Mouse (Mus musculus) cerebellum, postnatal 36 days (tissue): ENCODE data around the gene Zmynd8.

Experiments
- DNase-seq, 2 experiments: peaks; one replicate each; pipeline ENCODE4 v3.0.0; 2021 to 2022; ENCODE audit warnings: mixed read lengths in 2 of 2

The Zmynd8 gene

DNA sequence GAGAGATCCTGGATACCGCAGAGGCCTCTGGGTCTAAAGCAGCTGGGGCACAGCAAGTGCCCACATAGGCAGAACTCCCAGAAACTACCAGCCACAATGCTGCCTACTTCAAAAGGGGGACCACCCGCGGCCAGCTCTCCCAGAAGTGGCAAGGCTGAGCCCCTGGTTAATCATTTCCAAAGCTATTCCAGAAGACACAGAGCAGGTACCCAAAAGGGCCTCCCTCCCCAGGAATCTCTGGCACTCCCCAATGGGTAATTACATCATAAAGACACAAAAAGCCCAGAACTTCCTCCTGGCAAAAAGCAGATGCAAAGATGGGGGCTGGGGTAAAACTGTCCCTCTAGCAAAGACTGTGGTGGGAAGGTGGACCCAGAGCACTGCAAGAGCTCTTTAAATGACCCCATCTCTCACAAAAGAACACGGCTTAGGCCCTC, 41.4 kb downstream of the Zmynd8 start:
- peak in 1 of 2 experiments; percentile 34 for DNase-seq

DNA sequence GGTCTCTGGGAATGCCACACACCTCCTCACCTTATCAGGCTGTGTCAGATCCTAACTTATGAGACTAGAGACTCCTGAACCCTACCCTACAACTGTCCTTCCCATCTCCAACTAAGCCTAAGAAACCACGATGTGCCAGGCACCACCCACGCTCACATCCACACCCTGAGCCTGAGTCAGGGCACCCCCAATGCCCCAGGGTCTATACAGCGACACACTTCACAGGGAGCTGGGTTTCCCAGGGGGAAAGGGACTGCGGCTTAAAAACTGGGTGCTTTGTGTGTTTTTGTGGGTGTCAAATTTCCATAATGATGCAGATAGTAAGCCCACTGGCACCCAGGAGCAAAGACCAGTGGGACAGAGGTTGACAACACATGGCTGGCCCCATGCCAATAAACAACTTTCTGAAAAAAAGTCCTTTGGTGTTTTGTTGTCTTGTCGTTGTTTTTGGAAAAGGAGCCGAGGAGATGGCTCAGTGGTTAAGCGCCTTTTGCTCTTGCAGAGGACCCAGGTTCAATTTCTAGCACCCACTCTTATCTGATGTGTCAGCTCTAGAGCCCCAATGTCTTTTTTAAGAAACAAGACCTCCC, 42.1 kb downstream of the Zmynd8 start:
- DNase-seq = peak in 1 of 2 experiments; percentile 22

- DNase-seq = peak in 1 of 2 experiments; percentile 42
Measured at GRCm38 (mm10) chr2:165855641-165856301, 43.0 kb downstream of the Zmynd8 start.

DNA sequence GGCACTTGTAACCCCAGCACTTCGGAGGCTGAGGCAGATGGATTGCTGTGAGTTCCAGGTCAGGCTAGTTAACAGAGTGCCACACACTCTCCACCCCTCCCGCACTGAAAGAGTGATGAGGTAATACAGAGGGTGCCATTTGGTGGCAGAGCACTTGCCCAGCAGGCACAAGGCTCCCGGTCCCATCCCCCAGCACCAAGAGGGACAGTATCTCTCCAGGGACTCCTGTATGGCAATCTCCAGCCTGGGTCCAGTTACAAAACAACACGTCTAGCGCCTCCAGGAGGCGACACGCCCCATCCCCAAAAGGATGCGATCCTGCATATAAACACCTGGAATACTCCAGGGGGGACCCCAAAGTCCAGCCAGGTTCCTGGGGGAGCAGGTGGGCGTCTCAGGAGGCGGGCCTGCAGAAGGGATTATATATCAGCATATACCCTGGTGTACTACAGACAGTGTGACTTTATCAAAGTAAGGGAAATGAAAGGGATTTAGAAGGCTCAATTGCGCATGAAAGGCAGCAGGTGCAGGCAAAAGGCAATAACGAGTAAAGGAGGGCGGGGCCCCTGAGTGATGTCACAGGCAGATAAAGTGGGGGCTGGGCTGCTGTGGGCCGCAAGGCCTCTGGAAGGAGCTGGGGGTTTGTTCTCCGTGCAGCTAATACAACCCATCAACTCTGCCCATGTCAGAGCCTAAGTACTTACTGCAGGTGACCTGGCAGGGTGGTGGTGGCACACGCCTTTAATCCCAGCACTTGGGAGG, 44.4 kb downstream of the Zmynd8 start:
- peak; percentile 62 to 71 for DNase-seq

DNA sequence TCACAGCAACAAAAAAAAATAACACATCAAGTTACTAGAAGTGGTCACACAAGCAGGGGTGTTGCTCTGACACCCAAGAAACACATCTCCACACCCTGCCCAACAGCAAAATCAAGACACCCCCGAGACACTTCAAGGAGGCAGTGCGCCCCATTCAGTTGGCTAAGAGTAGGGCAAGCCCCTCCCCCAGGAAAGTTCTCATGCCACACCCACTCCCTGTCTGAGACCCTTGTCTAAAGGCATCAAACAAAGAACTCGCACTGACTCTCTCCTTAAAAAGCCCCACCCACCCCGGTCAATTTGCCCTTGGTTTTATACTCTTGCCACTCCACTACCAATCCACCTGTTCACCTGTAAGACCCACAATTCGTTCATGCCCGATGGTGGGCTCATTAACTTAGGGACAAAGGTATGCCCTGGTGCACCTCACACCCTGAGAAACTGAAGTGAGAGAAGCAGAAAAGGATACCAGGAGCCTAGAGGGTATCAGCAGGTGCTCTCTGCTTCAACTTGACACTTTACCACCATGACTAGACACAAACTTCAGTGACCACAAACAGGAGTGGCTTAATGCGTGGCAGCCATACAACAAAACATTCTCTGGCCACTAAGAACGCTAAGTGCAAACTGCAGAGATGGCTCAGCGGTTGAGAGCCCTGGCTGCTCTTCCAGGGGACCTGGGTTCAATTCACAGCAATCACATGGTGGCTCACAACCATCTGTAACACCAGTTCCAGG, 45.8 kb downstream of the Zmynd8 start:
- DNase-seq = peak in 1 of 2 experiments; percentile 7

- DNase-seq = peak in 1 of 2 experiments; percentile 31
Measured at GRCm38 (mm10) chr2:165852453-165852852, 46.4 kb downstream of the Zmynd8 start.

GRCm38 (mm10) chr2:165851811-165852415, 46.9 kb downstream of the Zmynd8 start:
- DNase-seq = peak; percentile 61 to 69

- no peak for DNase-seq
Measured at GRCm38 (mm10) chr2:165850826-165851225, 48.0 kb downstream of the Zmynd8 start.

GRCm38 (mm10) chr2:165849129-165849528, 49.7 kb downstream of the Zmynd8 start:
- peak; percentile 67 to 71 for DNase-seq

DNA sequence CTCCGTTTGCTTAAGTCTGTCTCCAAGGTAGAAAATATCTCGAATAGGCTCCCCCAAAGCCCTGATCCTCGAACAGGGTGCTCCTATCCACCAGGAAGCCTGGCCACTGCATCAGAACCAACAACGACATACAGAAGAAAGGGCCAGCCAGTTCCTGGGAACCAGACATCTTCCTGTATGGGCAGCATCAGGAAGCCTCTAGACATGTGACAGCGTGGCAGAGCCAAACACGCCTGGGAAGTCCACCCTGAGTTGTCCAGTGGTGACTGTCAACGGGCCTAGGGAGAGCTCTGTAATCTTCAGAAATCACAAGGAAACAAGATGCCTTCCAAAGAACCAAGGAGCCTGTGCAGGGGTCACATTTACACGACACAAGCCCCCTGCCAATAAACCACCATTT, 52.0 kb downstream of the Zmynd8 start:
- DNase-seq = no peak

GRCm38 (mm10) chr2:165845490-165845889, 53.3 kb downstream of the Zmynd8 start:
- DNase-seq = peak; percentile 78 to 79

DNA sequence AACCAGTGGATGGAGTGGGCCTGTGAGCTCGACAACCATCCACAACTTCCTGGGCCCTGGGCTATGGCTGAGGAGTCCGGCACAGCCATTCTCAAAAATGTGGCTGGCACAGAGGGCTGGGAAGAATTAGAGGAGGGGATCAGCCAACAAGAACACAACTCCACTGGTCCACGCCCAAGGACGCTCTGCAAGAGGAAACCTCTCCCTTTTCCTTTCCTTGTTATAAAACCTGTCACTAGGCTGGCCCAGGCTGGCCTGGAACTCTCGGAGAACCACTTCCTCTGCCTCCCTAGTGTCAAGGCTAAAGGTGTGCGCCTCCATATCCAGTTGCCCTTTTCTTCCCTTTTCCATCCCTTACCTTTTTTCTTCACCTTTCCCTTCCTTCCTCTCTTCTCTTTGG, 55.5 kb downstream of the Zmynd8 start:
- DNase-seq = no peak

GRCm38 (mm10) chr2:165842241-165842640, 56.6 kb downstream of the Zmynd8 start:
- DNase-seq = no peak

GRCm38 (mm10) chr2:165841805-165842204, 57.0 kb downstream of the Zmynd8 start:
- DNase-seq = no peak

DNA sequence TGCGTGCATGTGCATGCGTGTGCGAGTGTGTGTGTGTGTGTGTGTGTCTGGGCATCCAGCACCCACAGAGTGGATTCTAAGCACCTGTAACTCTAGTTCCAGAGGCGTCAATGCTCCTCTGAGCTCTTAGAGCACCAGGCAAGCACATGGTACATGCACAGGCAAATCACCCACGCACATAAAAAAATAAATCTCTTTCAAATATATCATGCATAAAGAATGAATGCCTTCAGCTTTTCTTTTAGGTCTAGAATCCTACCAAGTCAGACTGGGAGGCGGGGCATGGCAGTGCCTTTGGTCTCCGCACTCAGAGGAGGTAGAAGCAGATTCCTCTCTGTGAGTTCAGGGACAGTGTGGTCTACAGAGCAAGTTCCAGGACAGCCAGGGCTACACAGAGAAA, 58.0 kb downstream of the Zmynd8 start:
- no peak for DNase-seq

DNA sequence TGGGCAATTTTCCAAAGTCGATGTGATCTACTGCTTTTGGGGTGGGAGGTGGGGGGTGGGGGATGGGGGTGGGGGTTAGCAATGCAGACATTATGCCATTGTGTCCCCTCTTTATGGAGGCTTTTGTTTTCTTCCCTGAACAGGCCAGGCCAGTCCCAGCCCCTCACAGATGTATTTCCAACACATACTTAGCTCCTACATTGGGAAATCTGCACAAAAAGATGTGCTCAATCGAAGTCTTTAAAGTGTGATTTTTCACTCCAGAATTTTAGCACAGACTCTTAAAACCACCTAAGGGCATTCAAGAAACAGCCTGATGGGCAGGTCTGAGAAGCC, 59.5 kb downstream of the Zmynd8 start:
- DNase-seq = no peak

DNA sequence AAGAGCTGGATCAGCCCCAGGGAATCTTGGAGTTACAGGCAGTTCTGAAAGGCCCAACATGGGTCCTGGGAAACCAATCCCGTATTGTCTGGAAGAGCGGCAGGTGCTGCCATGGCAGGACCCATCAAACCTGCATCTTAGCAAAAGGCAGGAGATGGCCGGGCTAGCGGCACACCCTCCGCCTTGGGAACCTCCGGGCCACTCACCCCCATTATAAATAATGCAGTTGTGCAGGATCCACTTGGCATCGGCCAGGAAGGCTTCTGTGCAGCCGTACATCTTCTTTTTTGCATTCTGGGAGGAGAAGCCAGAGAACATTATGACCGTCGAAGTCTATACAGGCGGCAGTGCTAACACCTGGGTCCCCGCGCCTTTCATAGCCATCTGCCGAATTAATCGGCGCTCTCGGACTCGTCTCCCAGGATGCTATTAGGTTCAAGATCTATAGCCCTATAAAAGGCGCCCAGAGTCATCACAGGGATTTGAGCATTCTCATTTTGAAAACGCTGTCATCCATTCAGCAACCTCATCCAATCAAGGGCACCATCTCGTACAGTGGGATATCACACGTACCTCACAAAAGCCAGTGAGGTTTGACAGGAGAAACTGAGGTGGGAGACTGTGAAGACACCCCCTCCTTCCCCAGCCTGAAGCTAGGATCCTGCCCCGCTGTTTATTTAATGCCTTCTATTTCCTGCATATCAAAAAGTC, 60.1 kb downstream of the Zmynd8 start:
- no peak for DNase-seq

DNA sequence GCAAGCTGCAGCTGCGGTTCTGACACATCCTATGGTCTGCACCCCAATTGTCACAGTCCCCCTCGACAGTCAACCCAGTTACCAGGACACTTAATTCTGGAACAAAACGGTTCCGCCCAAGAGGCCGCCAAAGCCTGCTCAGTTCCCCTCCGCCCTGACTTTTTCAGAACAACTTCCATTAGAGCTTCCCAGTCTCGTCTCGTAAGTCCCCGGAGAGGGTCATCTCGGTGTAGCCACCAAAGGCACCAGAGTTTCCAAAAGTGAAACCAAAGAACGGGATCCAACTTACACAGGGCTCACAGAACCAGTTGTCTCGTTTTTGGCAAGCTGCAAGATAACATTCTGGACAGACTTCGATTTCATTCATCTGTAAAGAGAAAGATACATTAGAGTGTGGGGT, 64.2 kb downstream of the Zmynd8 start:
- DNase-seq = no peak

- no peak for DNase-seq
Measured at GRCm38 (mm10) chr2:165833468-165833867, 65.3 kb downstream of the Zmynd8 start.

- DNase-seq = no peak
Measured at GRCm38 (mm10) chr2:165832720-165833119, 66.1 kb downstream of the Zmynd8 start.

DNA sequence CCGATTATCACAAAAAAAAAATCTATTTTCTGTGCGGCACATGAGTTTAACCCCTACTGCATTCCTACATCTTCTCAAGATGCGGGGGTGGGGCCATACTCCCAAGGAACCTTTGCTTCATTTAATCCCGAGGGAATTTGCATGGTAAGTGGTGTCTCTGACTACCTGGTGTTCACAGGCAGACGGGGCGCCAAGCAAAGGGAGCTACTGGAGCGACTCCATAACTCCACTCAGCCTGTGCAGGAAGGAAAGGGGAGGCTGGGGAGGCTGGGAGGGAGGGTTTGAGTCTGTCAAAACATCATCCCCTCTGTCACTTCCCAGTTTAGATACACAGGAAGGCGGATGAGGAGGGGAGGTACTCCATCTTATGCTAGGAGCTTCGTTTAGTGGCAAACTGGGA, 66.5 kb downstream of the Zmynd8 start:
- no peak for DNase-seq

DNA sequence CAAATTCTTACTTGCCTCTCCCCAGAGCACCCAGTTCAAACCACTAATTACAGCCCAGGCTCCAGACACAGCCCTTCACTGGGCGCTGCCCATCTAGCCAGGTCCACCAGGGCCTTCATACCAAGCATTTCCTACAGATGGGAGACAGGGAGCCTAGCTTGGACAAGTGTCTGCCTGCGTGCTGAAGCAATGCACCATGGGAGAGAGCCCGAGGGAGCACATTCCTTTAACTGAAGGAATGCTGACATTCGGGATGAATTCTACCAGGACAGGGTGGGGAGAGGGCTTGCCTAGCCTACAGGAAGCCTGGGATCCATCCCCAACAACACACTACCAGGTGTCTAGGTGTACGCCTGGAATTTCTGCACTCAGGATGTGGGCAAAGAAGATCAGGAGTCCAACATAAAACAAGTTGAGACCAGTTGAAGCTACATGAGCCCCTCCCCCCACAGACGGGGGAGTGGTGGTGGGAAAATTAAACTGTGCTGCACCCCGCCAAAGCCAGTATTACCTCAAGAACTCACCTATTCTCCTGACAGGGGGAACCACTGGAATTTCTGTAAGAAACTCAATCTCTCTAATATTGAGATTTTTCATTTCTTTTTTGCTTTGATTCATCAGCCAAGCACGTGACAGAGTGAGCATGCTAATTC, 67.1 kb downstream of the Zmynd8 start:
- DNase-seq = no peak
